Mouse (Mus musculus): ENCODE data around the gene Tbcel.

- no peak for TF ChIP-seq CTCF (IDR thresholded peaks at IDR 0.05; ENCODE audit: extremely low read depth, insufficient read depth, insufficient read length, insufficient replicate concordance)
- TF ChIP-seq POLR2A (IDR thresholded peaks at IDR 0.05; ENCODE audit: low read depth, low read length): no peak
Observed at GRCm38 (mm10) chr9:42442100-42442499, 65.5 kb downstream of the Tbcel start.

Data from spleen, adult 2 months (tissue).